Mouse (Mus musculus): ENCODE results near the gene Pofut1. TPM values are rescaled to one million over a fixed set of nuclear protein-coding genes. Genes with fewer than 3 reads are reported as not detected.

Pofut1 gene
- polyA plus RNA-seq, 1 experiment from 2014 or later: 6.2 TPM

- Histone ChIP-seq H3K4me2 (ENCODE audit: low read depth, low read length) (no peak overlapping the region), H3K27ac (ENCODE audit: low read length) (no peak overlapping the region), H3K4me3 (ENCODE audit: low read length) (no peak overlapping the region), H3K27me3 (ENCODE audit: control insufficient read depth, insufficient read depth, low read depth, low read length) (no peaks in the 10 kb centered on the region), H3K4me1 (replicated peaks; ENCODE audit: control insufficient read depth, insufficient read depth, low read length) (peaks cover 11% of the 10 kb centered on the region), H3K9me3 (ENCODE audit: control insufficient read depth, low read length) (no peaks in the 10 kb centered on the region), H3K9ac (ENCODE audit: low read length) (no peak overlapping the region), H3K36me3 (ENCODE audit: control insufficient read depth, insufficient read depth, low read length) (peaks cover 30% of the 10 kb centered on the region)
- 77% methylated on average over 4 of the region's 4 CpGs for WGBS
- ATAC-seq (ENCODE audit: low read depth): no peak
Measured at GRCm38 (mm10) chr2:153227959-153228358, 13.4 kb upstream of the Pofut1 start.

GRCm38 (mm10) chr2:153228523-153228922 lies 12.8 kb upstream of the Pofut1 start:
- H3K4me2 ChIP-seq (ENCODE audit: low read depth, low read length): no peak overlapping the region
- no peak for ATAC-seq (ENCODE audit: low read depth)
- no peak overlapping the region for H3K27ac ChIP-seq (ENCODE audit: low read length)
- whole genome bisulfite sequencing: 80% methylated on average over 5 of the region's 5 CpGs
- H3K36me3 ChIP-seq (ENCODE audit: control insufficient read depth, insufficient read depth, low read length): peaks cover 34% of the 10 kb centered on the region
- H3K4me1 ChIP-seq (replicated peaks; ENCODE audit: control insufficient read depth, insufficient read depth, low read length): peaks cover 11% of the 10 kb centered on the region
- H3K27me3 ChIP-seq (ENCODE audit: control insufficient read depth, insufficient read depth, low read depth, low read length): no peaks in the 10 kb centered on the region
- H3K9ac ChIP-seq (ENCODE audit: low read length): no peak overlapping the region
- H3K9me3 ChIP-seq (ENCODE audit: control insufficient read depth, low read length): no peaks in the 10 kb centered on the region
- no peak overlapping the region for H3K4me3 ChIP-seq (ENCODE audit: low read length)

GRCm38 (mm10) chr2:153237193-153237592 lies 4.1 kb upstream of the Pofut1 start:
- H3K4me3 ChIP-seq (ENCODE audit: low read length): no peak overlapping the region
- H3K27me3 ChIP-seq (ENCODE audit: control insufficient read depth, insufficient read depth, low read depth, low read length): no peaks in the 10 kb centered on the region
- peaks cover 19% of the 10 kb centered on the region for H3K36me3 ChIP-seq (ENCODE audit: control insufficient read depth, insufficient read depth, low read length)
- H3K9me3 ChIP-seq (ENCODE audit: control insufficient read depth, low read length): no peaks in the 10 kb centered on the region
- 66% methylated on average over 4 of the region's 4 CpGs for WGBS
- H3K9ac ChIP-seq (ENCODE audit: low read length): no peak overlapping the region
- no peak overlapping the region for H3K4me2 ChIP-seq (ENCODE audit: low read depth, low read length)
- H3K27ac ChIP-seq (ENCODE audit: low read length): peak overlapping the region; percentile 87
- no peak for ATAC-seq (ENCODE audit: low read depth)
- H3K4me1 ChIP-seq (replicated peaks; ENCODE audit: control insufficient read depth, insufficient read depth, low read length): peaks cover 38% of the 10 kb centered on the region

GRCm38 (mm10) chr2:153237891-153238290 lies 3.4 kb upstream of the Pofut1 start:
- H3K9me3 ChIP-seq (ENCODE audit: control insufficient read depth, low read length): no peaks in the 10 kb centered on the region
- 61% methylated on average over 4 of the region's 4 CpGs for WGBS
- peaks cover 40% of the 10 kb centered on the region for H3K4me1 ChIP-seq (replicated peaks; ENCODE audit: control insufficient read depth, insufficient read depth, low read length)
- peak overlapping the region; percentile 16 for H3K4me3 ChIP-seq (ENCODE audit: low read length)
- no peak for ATAC-seq (ENCODE audit: low read depth)
- H3K27me3 ChIP-seq (ENCODE audit: control insufficient read depth, insufficient read depth, low read depth, low read length): no peaks in the 10 kb centered on the region
- H3K9ac ChIP-seq (ENCODE audit: low read length): peak overlapping the region; percentile 40; the same call in 1 of the 2 replicates
- peaks cover 15% of the 10 kb centered on the region for H3K36me3 ChIP-seq (ENCODE audit: control insufficient read depth, insufficient read depth, low read length)
- peak overlapping the region; percentile 87 for H3K27ac ChIP-seq (ENCODE audit: low read length)
- H3K4me2 ChIP-seq (ENCODE audit: low read depth, low read length): peak overlapping the region; percentile 88

- peak overlapping the region; percentile 44 for H3K9ac ChIP-seq (ENCODE audit: low read length)
- no peak for ATAC-seq (ENCODE audit: low read depth)
- H3K27ac ChIP-seq (ENCODE audit: low read length): peak overlapping the region; percentile 87
- H3K4me2 ChIP-seq (ENCODE audit: low read depth, low read length): peak overlapping the region; percentile 88
- H3K27me3 ChIP-seq (ENCODE audit: control insufficient read depth, insufficient read depth, low read depth, low read length): no peaks in the 10 kb centered on the region
- peak overlapping the region; percentile 95 for H3K4me3 ChIP-seq (ENCODE audit: low read length)
- peaks cover 13% of the 10 kb centered on the region for H3K36me3 ChIP-seq (ENCODE audit: control insufficient read depth, insufficient read depth, low read length)
- H3K9me3 ChIP-seq (ENCODE audit: control insufficient read depth, low read length): no peaks in the 10 kb centered on the region
- H3K4me1 ChIP-seq (replicated peaks; ENCODE audit: control insufficient read depth, insufficient read depth, low read length): peaks cover 40% of the 10 kb centered on the region
- 53% methylated on average over 2 of the region's 2 CpGs for WGBS
Measured at GRCm38 (mm10) chr2:153238406-153238805, 2.9 kb upstream of the Pofut1 start.

- Histone ChIP-seq H3K9me3 (ENCODE audit: control insufficient read depth, low read length) (no peaks in the 10 kb centered on the region), H3K4me3 (ENCODE audit: low read length) (peak overlapping the region; percentile 95), H3K27me3 (ENCODE audit: control insufficient read depth, insufficient read depth, low read depth, low read length) (no peaks in the 10 kb centered on the region), H3K27ac (ENCODE audit: low read length) (peak overlapping the region; percentile 96), H3K4me1 (replicated peaks; ENCODE audit: control insufficient read depth, insufficient read depth, low read length) (peaks cover 40% of the 10 kb centered on the region), H3K36me3 (ENCODE audit: control insufficient read depth, insufficient read depth, low read length) (peaks cover 6% of the 10 kb centered on the region; the same call in 1 of the 2 replicates), H3K4me2 (ENCODE audit: low read depth, low read length) (peak overlapping the region; percentile 88), H3K9ac (ENCODE audit: low read length) (peak overlapping the region; percentile 98)
- 43% methylated on average over 7 of the region's 7 CpGs for WGBS
- peak; percentile 41; the same call in 1 of the 2 replicates for ATAC-seq (ENCODE audit: low read depth)
Measured at GRCm38 (mm10) chr2:153239021-153239859, 2.1 kb upstream of the Pofut1 start.

GRCm38 (mm10) chr2:153239860-153240480 lies 1.4 kb upstream of the Pofut1 start:
- no peaks in the 10 kb centered on the region for H3K27me3 ChIP-seq (ENCODE audit: control insufficient read depth, insufficient read depth, low read depth, low read length)
- peaks cover 40% of the 10 kb centered on the region for H3K4me1 ChIP-seq (replicated peaks; ENCODE audit: control insufficient read depth, insufficient read depth, low read length)
- H3K36me3 ChIP-seq (ENCODE audit: control insufficient read depth, insufficient read depth, low read length): peaks cover 6% of the 10 kb centered on the region; the same call in 1 of the 2 replicates
- peak overlapping the region; percentile 96 for H3K27ac ChIP-seq (ENCODE audit: low read length)
- H3K9me3 ChIP-seq (ENCODE audit: control insufficient read depth, low read length): no peaks in the 10 kb centered on the region
- peak overlapping the region; percentile 95 for H3K4me3 ChIP-seq (ENCODE audit: low read length)
- H3K4me2 ChIP-seq (ENCODE audit: low read depth, low read length): peak overlapping the region; percentile 88
- no peak for ATAC-seq (ENCODE audit: low read depth)
- H3K9ac ChIP-seq (ENCODE audit: low read length): peak overlapping the region; percentile 98
- WGBS: 7% methylated on average over 14 of the region's 22 CpGs

GRCm38 (mm10) chr2:153240701-153241235 lies 565 bp upstream of the Pofut1 start:
- WGBS: 0% methylated on average over 26 of the region's 33 CpGs
- Histone ChIP-seq H3K4me3 (ENCODE audit: low read length) (peak overlapping the region; percentile 95), H3K27ac (ENCODE audit: low read length) (peak overlapping the region; percentile 96), H3K36me3 (ENCODE audit: control insufficient read depth, insufficient read depth, low read length) (peaks cover 1% of the 10 kb centered on the region), H3K9me3 (ENCODE audit: control insufficient read depth, low read length) (no peaks in the 10 kb centered on the region), H3K4me1 (replicated peaks; ENCODE audit: control insufficient read depth, insufficient read depth, low read length) (peaks cover 37% of the 10 kb centered on the region), H3K27me3 (ENCODE audit: control insufficient read depth, insufficient read depth, low read depth, low read length) (no peaks in the 10 kb centered on the region), H3K4me2 (ENCODE audit: low read depth, low read length) (peak overlapping the region; percentile 88), H3K9ac (ENCODE audit: low read length) (peak overlapping the region; percentile 98)
- peak; percentile 44; the same call in 1 of the 2 replicates for ATAC-seq (ENCODE audit: low read depth)

- peak overlapping the region; percentile 45 for H3K4me2 ChIP-seq (ENCODE audit: low read depth, low read length)
- H3K4me1 ChIP-seq (replicated peaks; ENCODE audit: control insufficient read depth, insufficient read depth, low read length): peaks cover 28% of the 10 kb centered on the region
- peak overlapping the region; percentile 95 for H3K4me3 ChIP-seq (ENCODE audit: low read length)
- H3K9me3 ChIP-seq (ENCODE audit: control insufficient read depth, low read length): no peaks in the 10 kb centered on the region
- ATAC-seq (ENCODE audit: low read depth): no peak
- H3K27me3 ChIP-seq (ENCODE audit: control insufficient read depth, insufficient read depth, low read depth, low read length): no peaks in the 10 kb centered on the region
- no peak overlapping the region for H3K27ac ChIP-seq (ENCODE audit: low read length)
- peaks cover 2% of the 10 kb centered on the region; the same call in 1 of the 2 replicates for H3K36me3 ChIP-seq (ENCODE audit: control insufficient read depth, insufficient read depth, low read length)
- 53% methylated on average over 6 of the region's 6 CpGs for WGBS
- peak overlapping the region; percentile 98 for H3K9ac ChIP-seq (ENCODE audit: low read length)
Measured at GRCm38 (mm10) chr2:153242156-153242555, 823 bp downstream of the Pofut1 start.

Measured in lung, embryonic 16.5 days (tissue).